Mouse (Mus musculus) lung, embryonic 15.5 days (tissue): ENCODE measurements around the gene Pex11a. TPM values are rescaled to one million over a fixed set of nuclear protein-coding genes. Genes with fewer than 3 reads are reported as not detected.

Experiments
- ATAC-seq: fragments of 200-750 bp; cut with Nextera tagmentation; 2 replicates; pipeline ENCODE4 v1.8.0; 2017; ENCODE audit warnings: moderate number of reproducible peaks, borderline replicate concordance; ENCODE audit not compliant: low FRiP score, low TSS enrichment; ENCODE audit errors: extremely low read depth
- H3K27ac ChIP-seq: fragments of 300-500 bp; sonication (generic); 2 replicates; pipeline ENCODE4 v1.5.1; 2015; ENCODE audit warnings: moderate library complexity, mild to moderate bottlenecking, inconsistent platforms
- H3K27me3 ChIP-seq: fragments of 300-500 bp; sonication (generic); 2 replicates; pipeline ENCODE4 v1.6.1; 2015; ENCODE audit warnings: inconsistent platforms
- H3K36me3 ChIP-seq: fragments of 300-500 bp; sonication (generic); 2 replicates; pipeline ENCODE4 v1.6.1; 2015; ENCODE audit warnings: inconsistent platforms
- H3K4me1 ChIP-seq: fragments of 300-500 bp; sonication (generic); 2 replicates; pipeline ENCODE4 v1.6.1; 2015; ENCODE audit warnings: inconsistent platforms
- H3K4me2 ChIP-seq: fragments of 300-500 bp; sonication (generic); 2 replicates; pipeline ENCODE4 v1.6.1; 2015; ENCODE audit warnings: inconsistent platforms, mild to moderate bottlenecking, moderate library complexity
- H3K4me3 ChIP-seq: fragments of 300-500 bp; sonication (generic); 2 replicates; pipeline ENCODE4 v1.5.1; 2015; ENCODE audit warnings: mild to moderate bottlenecking, inconsistent platforms
- H3K9ac ChIP-seq: fragments of 300-500 bp; sonication (generic); 2 replicates; pipeline ENCODE4 v1.6.1; 2015; ENCODE audit warnings: inconsistent platforms
- H3K9me3 ChIP-seq: fragments of 300-500 bp; sonication (generic); 2 replicates; pipeline ENCODE4 v1.6.1; 2016; ENCODE audit warnings: inconsistent platforms
- WGBS: fragments of 180-500 bp; shearing (Covaris S2); methylation state at CpG from one replicate; pipeline ENCODE4 v1.1.7; 2015; 5-methylcytosine and 5-hydroxymethylcytosine counted together
- polyA plus RNA-seq: library from polyadenylated mRNA; unstranded; fragments of >200 nt; fragmentation: Nextera tagmentation; extraction: Ambion mirVana; gene quantifications from 2 replicates; pipeline ENCODE4 v1.2.1, GENCODE M21; 2015

The Pex11a gene
- polyA plus RNA-seq, 1 experiment from 2014 or later = 12.1 TPM

DNA sequence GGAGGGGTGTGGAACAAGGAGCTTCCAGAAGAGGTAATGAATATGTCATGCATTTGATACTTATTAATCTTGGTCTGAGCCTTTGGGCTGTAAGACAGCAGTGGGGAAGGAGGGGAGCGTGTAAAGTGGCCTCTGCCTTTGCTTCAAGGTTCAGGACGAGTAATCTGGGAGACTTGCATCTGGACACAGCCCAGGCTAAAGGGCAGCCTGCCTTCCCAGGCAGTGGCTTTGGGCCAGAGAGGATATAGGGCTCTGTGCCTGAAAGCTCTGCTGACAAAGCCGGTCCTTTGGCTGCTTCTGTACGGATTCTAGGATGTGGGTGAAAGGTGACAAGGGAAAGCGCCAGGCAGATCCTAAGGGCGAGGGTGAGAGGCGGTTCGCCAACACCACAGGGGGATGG lies 8.4 kb downstream of the Pex11a start:
- WGBS = 71% methylated on average over 8 of the region's 8 CpGs
- H3K27me3 ChIP-seq = peaks cover 4% of the 10 kb centered on the region; the same call in 1 of the 2 replicates
- peaks cover 11% of the 10 kb centered on the region; the same call in 1 of the 2 replicates for H3K36me3 ChIP-seq

DNA sequence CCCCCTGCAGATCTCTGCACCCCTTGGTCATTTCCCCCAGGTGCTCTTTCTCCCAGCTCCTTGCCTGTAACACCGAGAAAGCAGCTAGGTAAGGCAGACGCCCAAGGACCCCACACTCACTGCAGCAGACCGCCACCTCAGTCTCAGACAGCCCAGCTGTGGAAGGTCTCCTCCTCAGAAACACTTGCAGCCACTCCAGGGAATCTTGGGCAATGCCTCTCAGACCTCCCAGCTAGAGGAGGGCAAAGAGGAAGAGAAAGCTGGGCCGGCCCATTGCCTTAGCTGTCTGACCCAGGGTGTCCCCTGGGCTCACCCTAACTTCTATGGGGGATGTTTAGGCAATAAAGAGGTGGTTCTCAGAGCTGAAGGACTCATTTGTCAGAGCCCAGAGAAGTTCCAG lies 10.3 kb downstream of the Pex11a start, which contains the start of gene Plin1:
Gene Plin1, minus strand, starts transcription at position 282 of the 400 bp plus-strand sequence.
- Histone ChIP-seq H3K4me3 (no peak within 1 kb of the TSS), H3K4me1 (no peaks in the 10 kb centered on the region), H3K27me3 (peaks cover 4% of the 10 kb centered on the region; the same call in 1 of the 2 replicates), H3K36me3 (peaks cover 10% of the 10 kb centered on the region; the same call in 1 of the 2 replicates), H3K9me3 (no peaks in the 10 kb centered on the region), H3K27ac (no peak within 1 kb of the TSS), H3K9ac (no peak within 1 kb of the TSS), H3K4me2 (no peak within 1 kb of the TSS)
- ATAC-seq = no peak
- 48% methylated on average over 4 of the region's 4 CpGs for WGBS

More for the DNA sequence above, 8.4 kb downstream of the Pex11a start:
- Histone ChIP-seq H3K4me2 (no peak overlapping the region), H3K4me1 (no peaks in the 10 kb centered on the region), H3K27ac (no peak overlapping the region), H3K9ac (no peak overlapping the region), H3K9me3 (no peaks in the 10 kb centered on the region), H3K4me3 (no peak overlapping the region)
- no peak for ATAC-seq

DNA sequence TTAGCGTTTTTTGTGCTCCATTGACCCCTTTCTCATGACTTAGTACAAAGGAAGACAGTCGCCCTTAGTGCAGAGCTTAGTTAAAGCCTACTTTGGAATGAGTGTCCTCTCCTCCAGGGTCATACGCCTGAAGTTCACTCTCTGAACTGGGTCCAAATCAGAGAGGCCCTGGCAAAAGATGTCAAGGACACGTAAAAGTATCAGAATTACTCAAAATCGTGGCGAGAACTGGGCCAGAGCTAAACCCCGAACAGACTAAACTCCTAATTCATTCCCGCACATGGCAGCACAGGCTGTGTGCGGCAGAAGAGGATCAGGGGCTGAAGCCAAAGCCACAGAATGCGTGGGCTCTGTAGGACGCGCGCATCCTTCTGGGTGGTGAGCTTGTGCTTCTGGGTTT lies 11.5 kb downstream of the Pex11a start:
- no peak for ATAC-seq
- Histone ChIP-seq H3K4me2 (no peak overlapping the region), H3K4me3 (no peak overlapping the region), H3K9me3 (no peaks in the 10 kb centered on the region), H3K36me3 (0 out of 2 replicates have a peak, but pooled peaks cover 1% of the 10 kb centered on the region), H3K27ac (no peak overlapping the region), H3K4me1 (no peaks in the 10 kb centered on the region), H3K9ac (no peak overlapping the region), H3K27me3 (peaks cover 4% of the 10 kb centered on the region; the same call in 1 of the 2 replicates)
- 83% methylated on average over 13 of the region's 13 CpGs for WGBS

DNA sequence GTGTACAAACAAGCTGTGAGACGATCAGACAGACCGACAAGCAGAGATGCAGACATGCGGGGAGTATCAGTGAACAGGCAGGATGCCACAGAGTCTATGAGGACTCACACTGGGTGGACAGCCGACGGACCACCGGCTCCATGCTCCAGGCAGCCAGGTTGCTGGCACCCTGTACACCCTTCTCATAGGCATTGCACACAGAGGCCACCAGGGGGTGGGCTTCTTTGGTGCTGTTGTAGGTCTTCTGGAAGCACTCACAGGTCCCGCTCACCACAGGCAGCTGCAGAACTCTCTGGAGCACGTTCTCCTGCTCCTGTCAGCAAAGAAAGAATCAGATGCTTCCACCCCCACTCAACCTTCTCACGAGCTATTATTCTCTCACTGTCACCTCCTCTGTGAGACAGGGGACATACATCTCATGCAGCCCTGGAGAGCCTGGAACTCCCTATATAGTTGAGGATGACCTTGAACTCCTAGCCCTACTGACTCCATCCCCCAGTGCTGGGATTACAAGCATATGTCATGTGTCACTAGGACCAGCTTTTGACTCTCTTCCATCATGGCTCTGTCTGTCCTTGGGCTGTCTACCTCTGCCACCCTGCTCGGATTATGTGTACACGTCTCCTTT lies 13.1 kb downstream of the Pex11a start:
- H3K36me3 ChIP-seq = no peaks in the 10 kb centered on the region
- no peaks in the 10 kb centered on the region for H3K4me1 ChIP-seq
- no peak overlapping the region for H3K27ac ChIP-seq
- WGBS = 54% methylated on average over 11 of the region's 11 CpGs
- H3K9ac ChIP-seq = no peak overlapping the region
- H3K27me3 ChIP-seq = peaks cover 4% of the 10 kb centered on the region; the same call in 1 of the 2 replicates
- H3K9me3 ChIP-seq = no peaks in the 10 kb centered on the region
- ATAC-seq = no peak
- no peak overlapping the region for H3K4me2 ChIP-seq
- H3K4me3 ChIP-seq = no peak overlapping the region

DNA sequence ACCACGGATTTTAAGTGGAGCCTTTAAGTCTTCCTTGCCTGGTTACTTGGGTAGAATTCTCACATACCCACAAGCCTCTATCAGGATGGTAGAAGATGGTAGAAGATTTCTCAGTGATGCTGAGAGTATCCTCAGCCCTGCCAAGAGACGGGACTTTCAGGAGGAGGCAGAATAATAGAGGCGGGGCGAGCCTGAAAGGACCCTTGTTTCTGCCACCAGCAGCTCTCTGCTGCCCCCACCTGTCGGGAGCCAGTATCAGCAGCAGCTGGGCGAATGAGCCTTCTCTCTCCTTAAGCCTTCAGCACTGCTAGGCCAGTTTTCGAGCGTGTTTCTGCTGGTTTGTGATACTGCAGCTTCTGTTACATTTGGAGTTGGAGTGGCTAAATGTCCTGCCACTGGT lies 13.8 kb downstream of the Pex11a start:
- H3K9me3 ChIP-seq = no peaks in the 10 kb centered on the region
- peaks cover 4% of the 10 kb centered on the region; the same call in 1 of the 2 replicates for H3K27me3 ChIP-seq
- H3K36me3 ChIP-seq = no peaks in the 10 kb centered on the region
- H3K4me1 ChIP-seq = no peaks in the 10 kb centered on the region
- no peak overlapping the region for H3K27ac ChIP-seq
- ATAC-seq = no peak
- no peak overlapping the region for H3K4me2 ChIP-seq
- no peak overlapping the region for H3K4me3 ChIP-seq
- WGBS = 2% methylated on average over 8 of the region's 8 CpGs
- no peak overlapping the region for H3K9ac ChIP-seq

DNA sequence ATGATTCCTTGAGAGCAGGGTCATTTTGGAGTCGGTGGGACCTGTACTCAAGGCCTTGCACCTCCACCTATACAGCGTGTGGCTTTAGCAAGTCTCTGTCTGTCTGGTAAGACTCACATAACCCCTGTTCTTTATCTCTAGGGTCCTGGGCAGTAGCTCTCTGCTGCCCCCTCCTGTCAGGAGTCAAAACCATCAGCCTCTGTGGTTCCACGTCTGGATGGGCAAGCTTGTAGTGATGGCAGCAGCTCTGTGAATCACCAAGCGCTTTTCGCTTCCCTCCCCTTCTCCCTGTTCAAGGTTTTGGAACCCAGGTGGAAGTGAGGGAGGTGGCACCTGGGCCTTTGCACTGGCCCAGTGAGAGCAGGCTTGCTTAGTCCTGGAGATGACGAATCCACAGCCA lies 14.7 kb downstream of the Pex11a start:
- ATAC-seq = peak; percentile 31; the same call in 1 of the 2 replicates
- no peaks in the 10 kb centered on the region for H3K36me3 ChIP-seq
- no peak overlapping the region for H3K4me3 ChIP-seq
- H3K27me3 ChIP-seq = peaks cover 7% of the 10 kb centered on the region
- no peak overlapping the region for H3K4me2 ChIP-seq
- no peaks in the 10 kb centered on the region for H3K9me3 ChIP-seq
- WGBS = 29% methylated on average over 6 of the region's 6 CpGs
- no peak overlapping the region for H3K27ac ChIP-seq
- H3K4me1 ChIP-seq = no peaks in the 10 kb centered on the region
- no peak overlapping the region for H3K9ac ChIP-seq

DNA sequence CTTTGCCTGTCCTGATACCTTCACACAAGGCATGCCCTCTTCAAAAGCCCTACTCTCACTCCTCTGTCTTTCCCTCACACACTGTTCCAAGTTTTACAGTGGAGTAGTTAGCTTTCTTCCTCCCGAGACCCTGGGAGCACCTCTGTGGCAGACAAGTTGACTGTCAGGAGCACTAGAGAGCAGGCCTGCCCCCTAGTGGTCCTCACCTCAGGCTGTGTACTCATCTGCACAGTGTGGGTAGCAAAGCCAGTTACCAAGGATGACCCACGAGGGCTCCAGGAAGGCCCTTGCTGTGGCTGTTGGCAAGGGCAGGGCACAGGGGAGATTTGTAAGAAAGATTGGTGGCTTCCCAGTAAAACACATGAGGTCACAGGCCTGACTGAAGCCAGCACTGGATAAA lies 15.8 kb downstream of the Pex11a start:
- no peak overlapping the region for H3K4me2 ChIP-seq
- WGBS = 10% methylated on average over 2 of the region's 2 CpGs

DNA sequence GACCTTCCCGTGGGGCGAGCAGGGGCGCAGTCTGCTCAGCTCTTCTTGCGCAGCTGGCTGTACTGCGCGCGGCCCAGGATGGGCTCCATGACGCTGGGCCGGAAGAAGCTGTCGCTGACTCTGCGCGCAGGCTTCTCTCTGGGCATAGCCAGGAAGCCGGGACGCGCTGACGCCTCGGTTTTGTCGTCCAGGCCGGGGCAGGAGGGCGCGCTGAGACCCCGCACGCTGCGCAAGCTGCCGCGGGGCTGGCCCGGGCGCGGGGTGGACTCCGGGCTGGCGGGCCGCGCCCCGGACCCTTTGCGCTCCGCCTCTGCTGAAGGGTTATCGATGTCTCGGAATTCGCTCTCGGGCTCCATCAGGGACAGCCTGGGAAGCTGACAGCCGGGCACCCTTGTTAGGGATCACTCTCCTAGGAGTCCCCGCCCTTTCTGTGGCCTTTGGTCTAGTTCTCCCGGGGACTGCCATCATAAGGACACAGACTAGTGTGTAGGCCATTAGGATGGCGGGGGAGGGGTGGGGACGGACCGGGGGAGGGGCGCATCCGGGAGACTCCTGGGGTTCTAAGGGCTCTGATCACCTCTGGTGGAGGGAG lies 21.4 kb downstream of the Pex11a start:
- ATAC-seq = peak; percentile 65
- Histone ChIP-seq H3K9me3 (no peaks in the 10 kb centered on the region), H3K27ac (peak overlapping the region; percentile 50), H3K4me1 (peaks cover 12% of the 10 kb centered on the region; the same call in 1 of the 2 replicates), H3K4me2 (peak overlapping the region; percentile 92), H3K36me3 (no peaks in the 10 kb centered on the region), H3K9ac (peak overlapping the region; percentile 60), H3K4me3 (peak overlapping the region; percentile 58), H3K27me3 (peaks cover 36% of the 10 kb centered on the region)
- WGBS = under 1% methylated on average over 48 of the region's 48 CpGs

More for the DNA sequence above, 15.8 kb downstream of the Pex11a start:
- H3K27ac ChIP-seq = no peak overlapping the region
- H3K27me3 ChIP-seq = peaks cover 19% of the 10 kb centered on the region
- 0 out of 2 replicates have a peak, but pooled peaks cover 1% of the 10 kb centered on the region for H3K4me1 ChIP-seq
- no peak overlapping the region for H3K4me3 ChIP-seq
- H3K9ac ChIP-seq = no peak overlapping the region
- ATAC-seq = no peak
- H3K36me3 ChIP-seq = no peaks in the 10 kb centered on the region
- H3K9me3 ChIP-seq = no peaks in the 10 kb centered on the region

DNA sequence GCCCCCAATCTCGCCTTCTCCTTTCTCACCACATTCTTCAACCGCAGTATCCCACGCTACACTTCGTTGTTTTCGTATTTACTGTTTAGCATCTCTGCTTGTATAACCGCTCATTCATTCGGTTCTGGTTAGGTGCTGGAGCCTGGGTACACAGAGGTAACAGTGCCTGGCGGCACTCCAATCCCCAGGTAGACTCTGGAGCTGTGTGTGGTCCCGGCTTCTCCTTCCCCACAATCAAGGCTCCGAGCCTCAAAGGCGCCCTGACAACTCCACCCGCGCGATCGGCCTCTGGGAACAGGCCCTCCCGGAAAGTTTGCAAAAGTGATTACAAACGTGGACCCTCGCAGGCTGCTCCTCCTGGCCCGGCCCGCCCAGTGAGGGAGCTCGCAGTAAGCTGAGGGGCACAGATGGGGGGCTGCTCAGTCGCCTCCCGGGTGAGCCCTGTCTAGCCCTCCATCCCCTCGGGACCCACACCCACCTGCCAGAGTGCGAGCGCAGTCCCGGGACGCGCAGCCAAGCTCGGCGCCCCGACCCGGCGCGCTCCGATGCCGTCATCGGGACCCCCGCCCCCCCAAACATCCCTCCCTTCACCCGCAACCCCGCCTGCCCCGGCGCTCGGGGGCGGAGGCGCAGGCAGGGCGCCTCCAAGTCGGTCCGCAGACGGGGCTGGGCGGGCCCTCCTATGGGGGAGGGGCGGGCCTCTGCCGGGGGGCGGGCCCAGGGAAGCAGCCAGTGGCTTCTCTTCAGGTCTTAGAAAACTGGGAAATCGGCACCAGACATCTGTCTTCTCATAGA lies 27.5 kb downstream of the Pex11a start, which contains the start of gene Kif7:
Gene Kif7, minus strand, starts transcription at position 534 of the 795 bp plus-strand sequence.
- peak; percentile 96 for ATAC-seq
- peak within 1 kb of the TSS; percentile 87 for H3K4me3 ChIP-seq
- no peaks in the 10 kb centered on the region for H3K9me3 ChIP-seq
- H3K4me2 ChIP-seq = peak within 1 kb of the TSS; percentile 88
- peak within 1 kb of the TSS; percentile 73 for H3K9ac ChIP-seq
- no peaks in the 10 kb centered on the region for H3K36me3 ChIP-seq
- peaks cover 12% of the 10 kb centered on the region for H3K4me1 ChIP-seq
- WGBS = under 1% methylated on average over 47 of the region's 55 CpGs
- peak within 1 kb of the TSS; percentile 26 for H3K27ac ChIP-seq
- peaks cover 18% of the 10 kb centered on the region for H3K27me3 ChIP-seq

DNA sequence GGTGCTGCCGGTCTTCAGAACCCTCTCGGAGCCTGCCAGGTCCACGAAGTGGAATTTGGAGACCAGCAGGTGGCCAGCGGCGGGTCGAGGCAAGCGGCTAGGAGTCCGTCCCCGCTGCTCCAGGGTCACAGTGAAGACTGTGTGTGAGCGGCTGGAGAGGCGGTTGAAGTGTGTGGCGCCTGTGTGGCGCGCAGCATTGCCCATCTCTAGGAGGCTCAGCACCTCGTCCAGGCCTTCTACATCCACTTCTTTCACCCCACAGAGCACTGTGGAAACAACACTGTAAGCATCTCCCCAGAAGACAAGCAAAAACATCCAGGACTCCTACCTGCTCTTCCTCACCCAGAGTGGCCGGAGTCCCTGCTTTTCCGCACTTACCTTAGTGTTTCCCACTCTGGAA lies 32.1 kb downstream of the Pex11a start:
- 45% methylated on average over 17 of the region's 17 CpGs for WGBS
- H3K27ac ChIP-seq = no peak overlapping the region
- H3K4me1 ChIP-seq = peaks cover 13% of the 10 kb centered on the region
- H3K4me2 ChIP-seq = peak overlapping the region; percentile 82
- H3K36me3 ChIP-seq = peaks cover 18% of the 10 kb centered on the region
- no peak overlapping the region for H3K9ac ChIP-seq
- H3K9me3 ChIP-seq = no peaks in the 10 kb centered on the region
- no peak for ATAC-seq
- 0 out of 2 replicates have a peak, but pooled peaks cover 16% of the 10 kb centered on the region for H3K27me3 ChIP-seq
- H3K4me3 ChIP-seq = no peak overlapping the region

DNA sequence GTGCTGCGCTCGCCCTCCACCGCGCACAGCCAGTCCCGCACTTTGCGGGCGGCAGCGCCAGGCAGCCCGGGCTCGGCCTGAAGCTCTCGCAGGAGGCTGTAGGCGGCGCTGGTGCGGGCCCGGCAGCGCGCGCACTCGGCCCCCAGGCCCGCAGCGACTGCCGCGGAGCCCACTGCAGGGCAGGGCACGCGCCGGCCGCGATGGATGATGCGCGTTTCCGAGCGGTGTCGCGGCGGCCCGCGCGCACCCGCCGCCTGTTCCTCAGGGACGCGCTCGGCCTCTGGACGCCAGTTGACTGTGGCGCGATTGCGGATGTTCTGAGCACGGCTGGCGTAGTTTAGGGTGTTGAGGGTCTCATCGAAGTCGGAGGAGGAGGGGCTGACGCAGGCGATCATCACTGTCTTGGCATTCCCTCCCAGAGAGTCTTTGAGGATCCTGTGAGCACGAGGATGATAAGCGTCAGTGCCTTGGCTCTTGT lies 32.8 kb downstream of the Pex11a start:
- 2% methylated on average over 55 of the region's 55 CpGs for WGBS

More for the DNA sequence above, 32.8 kb downstream of the Pex11a start:
- Histone ChIP-seq H3K4me1 (peaks cover 12% of the 10 kb centered on the region), H3K27ac (no peak overlapping the region), H3K9ac (peak overlapping the region; percentile 39), H3K4me3 (peak overlapping the region; percentile 41), H3K36me3 (peaks cover 18% of the 10 kb centered on the region), H3K27me3 (0 out of 2 replicates have a peak, but pooled peaks cover 16% of the 10 kb centered on the region), H3K4me2 (peak overlapping the region; percentile 82), H3K9me3 (no peaks in the 10 kb centered on the region)
- peak; percentile 29; the same call in 1 of the 2 replicates for ATAC-seq
